Mouse (Mus musculus) midbrain, embryonic 16.5 days (tissue): ENCODE measurements around the gene Cdc37l1. TPM values are rescaled to one million over a fixed set of nuclear protein-coding genes. Genes with fewer than 3 reads are reported as not detected.
A peak's percentile ranks its signal among the peaks of the same experiment; 100 is the strongest.

Experiments used
- ATAC-seq: fragments of 200-750 bp; cut with Nextera tagmentation; 2 replicates; pipeline ENCODE4 v1.8.0; 2017; ENCODE audit warnings: moderate TSS enrichment
- H3K27ac ChIP-seq: fragments of 300-500 bp; sonication (generic); 2 replicates; pipeline ENCODE4 v1.5.1; 2014; ENCODE audit warnings: mild to moderate bottlenecking, low read length, mixed read lengths
- H3K27me3 ChIP-seq: fragments of 300-500 bp; sonication (generic); 2 replicates; pipeline ENCODE4 v1.6.1; 2014; ENCODE audit warnings: low read depth, low read length, mixed read lengths; ENCODE audit not compliant: control insufficient read depth, insufficient read depth
- H3K36me3 ChIP-seq: fragments of 300-500 bp; sonication (generic); 2 replicates; pipeline ENCODE4 v1.6.1; 2014; ENCODE audit warnings: mild to moderate bottlenecking, low read length, moderate library complexity, mixed read lengths; ENCODE audit not compliant: control insufficient read depth, insufficient read depth
- H3K4me1 ChIP-seq: fragments of 300-500 bp; sonication (generic); 2 replicates; pipeline ENCODE4 v1.6.1; 2014; ENCODE audit warnings: mild to moderate bottlenecking, low read length, mixed read lengths; ENCODE audit not compliant: control insufficient read depth, insufficient read depth
- H3K4me2 ChIP-seq: fragments of 300-500 bp; sonication (generic); 2 replicates; pipeline ENCODE4 v1.6.1; 2014; ENCODE audit warnings: mild to moderate bottlenecking, low read length, mixed read lengths
- H3K4me3 ChIP-seq: fragments of 300-500 bp; sonication (generic); 2 replicates; pipeline ENCODE4 v1.5.1; 2014; ENCODE audit warnings: low read depth, mild to moderate bottlenecking, low read length, moderate library complexity, mixed read lengths
- H3K9ac ChIP-seq: fragments of 300-500 bp; sonication (generic); 2 replicates; pipeline ENCODE4 v1.6.1; 2014; ENCODE audit warnings: low read depth, low read length, mixed read lengths
- H3K9me3 ChIP-seq: fragments of 300-500 bp; sonication (generic); replicated peaks from 2 replicates; pipeline ENCODE4 v1.6.1; 2014; ENCODE audit warnings: mild to moderate bottlenecking, low read length, mixed read lengths; ENCODE audit not compliant: control insufficient read depth, poor library complexity, severe bottlenecking
- WGBS: fragments of 180-500 bp; shearing (Covaris S2); extraction: QIAGEN DNeasy Blood & Tissue Kit; methylation state at CpG from one replicate; pipeline ENCODE4 v1.1.7; 2014; 5-methylcytosine and 5-hydroxymethylcytosine counted together
- polyA plus RNA-seq: library from polyadenylated mRNA; unstranded; fragments of >200 nt; fragmentation: Nextera tagmentation; extraction: Ambion mirVana; gene quantifications from 2 replicates; pipeline ENCODE4 v1.2.1, GENCODE M21; 2015

Gene Cdc37l1
- polyA plus RNA-seq, 1 experiment from 2014 or later = 48.9 TPM

- ATAC-seq = peak; percentile 93
- peaks cover 14% of the 10 kb centered on the region for H3K4me1 ChIP-seq
- no peaks in the 10 kb centered on the region for H3K27me3 ChIP-seq
- peak within 1 kb of the TSS; percentile 72 for H3K27ac ChIP-seq
- peak within 1 kb of the TSS; percentile 92 for H3K9ac ChIP-seq
- under 1% methylated on average over 52 of the region's 68 CpGs for WGBS
- H3K9me3 ChIP-seq = no peaks in the 10 kb centered on the region
- H3K4me2 ChIP-seq = peak within 1 kb of the TSS; percentile 82
- H3K4me3 ChIP-seq = peak within 1 kb of the TSS; percentile 88
- H3K36me3 ChIP-seq = no peaks in the 10 kb centered on the region
Observed at GRCm38 (mm10) chr19:29047334-29048170, 57.4 kb downstream of the Cdc37l1 start, which contains the start of gene Ak3. Gene Ak3, minus strand, starts transcription at chr19:29047961.

DNA sequence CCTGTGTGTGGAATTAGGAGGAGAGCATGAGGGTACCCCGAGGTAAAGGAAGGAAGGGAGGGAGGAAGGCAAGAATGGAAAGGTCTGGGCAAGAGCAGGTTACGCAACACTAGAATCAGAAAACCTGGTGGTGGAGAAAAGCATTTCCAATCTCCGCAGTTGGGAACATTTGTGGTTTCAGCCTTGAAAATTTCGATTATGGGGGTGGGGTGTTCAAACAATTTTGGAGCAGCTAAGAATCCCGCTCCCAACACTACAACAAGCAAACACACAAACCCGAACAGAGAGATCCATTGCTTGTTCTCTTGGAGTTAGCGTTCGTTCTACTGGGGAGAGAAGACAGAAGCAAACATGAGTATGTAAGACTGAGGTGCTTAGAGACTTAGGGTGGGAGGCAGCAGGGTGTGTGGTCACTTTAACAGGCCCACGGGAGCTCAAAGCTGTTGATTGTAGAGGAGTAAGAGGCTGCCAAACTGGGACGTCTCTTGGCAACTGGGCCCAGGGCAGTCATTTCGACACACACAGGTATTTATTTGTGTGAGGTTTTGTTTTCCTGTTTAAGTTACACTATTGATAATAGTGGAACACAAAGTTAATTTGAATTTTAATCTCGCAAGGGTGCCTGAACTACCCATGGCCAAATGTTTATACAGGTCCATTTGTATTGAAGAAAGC is 59.4 kb downstream of the Cdc37l1 start:
- 77% methylated on average over 12 of the region's 12 CpGs for WGBS
- H3K4me2 ChIP-seq = no peak overlapping the region
- H3K27ac ChIP-seq = no peak overlapping the region
- H3K36me3 ChIP-seq = no peaks in the 10 kb centered on the region
- H3K4me3 ChIP-seq = no peak overlapping the region
- no peak for ATAC-seq
- H3K4me1 ChIP-seq = peaks cover 9% of the 10 kb centered on the region
- H3K27me3 ChIP-seq = no peaks in the 10 kb centered on the region
- H3K9me3 ChIP-seq = no peaks in the 10 kb centered on the region
- H3K9ac ChIP-seq = no peak overlapping the region

- Histone ChIP-seq H3K9ac (no peak overlapping the region), H3K4me1 (peaks cover 5% of the 10 kb centered on the region), H3K27ac (no peak overlapping the region), H3K4me3 (no peak overlapping the region), H3K9me3 (no peaks in the 10 kb centered on the region), H3K27me3 (no peaks in the 10 kb centered on the region), H3K36me3 (no peaks in the 10 kb centered on the region), H3K4me2 (no peak overlapping the region)
- ATAC-seq = no peak
- WGBS = 84% methylated on average over 9 of the region's 9 CpGs
Observed at GRCm38 (mm10) chr19:29050186-29050980, 60.2 kb downstream of the Cdc37l1 start.

DNA sequence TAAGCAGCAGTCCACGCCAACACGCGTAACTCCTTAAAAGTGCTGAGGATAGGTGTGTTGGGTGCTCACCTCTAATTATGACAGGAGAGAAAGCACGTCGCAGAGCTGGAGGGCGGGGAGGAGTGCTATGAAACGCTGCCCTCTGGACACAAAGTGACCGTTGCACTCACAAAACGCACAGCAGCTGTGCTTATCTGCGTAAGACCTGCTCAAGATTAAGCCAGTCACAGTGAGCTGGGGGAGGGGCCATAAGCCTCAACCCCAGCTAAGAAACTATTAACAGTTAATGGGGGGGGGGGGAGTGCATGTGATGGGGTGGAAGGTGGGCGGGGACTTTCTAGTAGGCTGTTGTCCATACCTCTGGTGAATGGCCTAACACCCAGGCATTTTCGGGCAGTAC is 62.6 kb downstream of the Cdc37l1 start:
- Histone ChIP-seq H3K9ac (no peak overlapping the region), H3K4me2 (no peak overlapping the region), H3K4me1 (no peaks in the 10 kb centered on the region), H3K36me3 (no peaks in the 10 kb centered on the region), H3K27ac (no peak overlapping the region), H3K9me3 (no peaks in the 10 kb centered on the region), H3K4me3 (no peak overlapping the region), H3K27me3 (no peaks in the 10 kb centered on the region)
- ATAC-seq = no peak
- WGBS = 89% methylated on average over 12 of the region's 12 CpGs

DNA sequence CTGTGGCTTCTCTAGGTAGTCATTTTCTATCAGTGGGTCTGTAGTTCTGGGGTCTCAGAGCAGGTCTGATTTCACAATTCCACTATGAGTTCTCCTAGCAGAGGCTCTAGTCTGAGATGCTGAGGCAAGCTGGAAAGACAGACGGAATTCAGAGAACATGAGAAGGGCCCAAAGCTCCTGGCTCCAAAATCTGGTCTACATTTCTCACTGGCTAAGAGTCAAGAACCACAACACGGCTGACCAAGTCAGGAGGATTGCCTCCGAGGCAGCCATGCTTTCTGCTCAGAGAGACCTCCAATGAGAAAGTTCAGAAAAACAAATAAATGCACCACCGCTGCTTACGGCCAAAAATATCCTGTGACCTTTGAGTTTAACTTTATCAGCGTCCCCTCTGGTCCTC is 64.4 kb downstream of the Cdc37l1 start:
- no peak for ATAC-seq
- Histone ChIP-seq H3K9ac (no peak overlapping the region), H3K27ac (no peak overlapping the region), H3K4me2 (no peak overlapping the region), H3K9me3 (no peaks in the 10 kb centered on the region), H3K36me3 (no peaks in the 10 kb centered on the region), H3K27me3 (no peaks in the 10 kb centered on the region), H3K4me1 (no peaks in the 10 kb centered on the region), H3K4me3 (no peak overlapping the region)
- WGBS = 88% methylated on average over 6 of the region's 6 CpGs

DNA sequence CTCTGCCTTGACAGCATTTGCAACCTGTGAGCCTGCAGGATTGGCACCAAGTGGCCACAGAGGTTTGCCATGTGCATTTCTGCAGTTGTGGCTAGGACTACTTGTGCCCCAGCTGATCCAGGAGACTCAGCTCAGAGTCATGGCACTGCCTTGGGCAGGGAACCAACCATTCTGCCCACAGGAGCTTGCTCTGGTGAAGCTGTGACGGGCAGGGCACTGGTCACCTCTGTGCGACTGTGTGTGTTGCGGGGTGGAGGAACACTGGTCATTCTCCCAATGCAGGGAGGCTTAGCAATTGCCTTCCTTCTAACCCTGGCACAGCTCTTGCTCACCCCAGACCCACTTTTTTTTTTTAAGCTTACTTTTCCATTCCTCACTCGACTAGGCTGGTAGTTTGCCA is 65.3 kb downstream of the Cdc37l1 start:
- Histone ChIP-seq H3K4me2 (no peak overlapping the region), H3K9me3 (no peaks in the 10 kb centered on the region), H3K27ac (no peak overlapping the region), H3K4me1 (no peaks in the 10 kb centered on the region), H3K4me3 (no peak overlapping the region), H3K27me3 (no peaks in the 10 kb centered on the region), H3K36me3 (no peaks in the 10 kb centered on the region), H3K9ac (no peak overlapping the region)
- ATAC-seq = no peak
- WGBS = 87% methylated on average over 4 of the region's 4 CpGs

DNA sequence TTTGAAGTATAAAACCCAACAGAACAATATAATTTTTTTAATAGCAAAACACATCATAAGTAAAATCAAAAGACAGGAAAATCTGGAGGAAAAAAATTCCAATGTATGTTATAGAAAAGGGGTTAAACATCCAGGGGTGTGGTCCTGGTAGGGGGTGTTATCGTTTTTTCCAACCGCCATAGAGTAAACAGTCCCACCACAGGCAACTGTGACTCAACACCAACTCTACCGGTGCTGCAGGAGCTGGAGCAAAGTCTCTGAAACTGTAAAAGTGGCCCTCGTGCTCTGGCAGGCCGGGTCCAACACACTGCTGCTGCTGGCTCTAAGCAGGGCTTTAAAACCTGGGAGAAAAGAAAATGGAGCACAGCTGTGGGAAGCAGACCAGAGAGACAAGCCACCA is 68.6 kb downstream of the Cdc37l1 start:
- Histone ChIP-seq H3K27ac (no peak overlapping the region), H3K4me2 (no peak overlapping the region), H3K9ac (no peak overlapping the region), H3K4me1 (no peaks in the 10 kb centered on the region), H3K27me3 (no peaks in the 10 kb centered on the region), H3K36me3 (no peaks in the 10 kb centered on the region), H3K9me3 (no peaks in the 10 kb centered on the region), H3K4me3 (no peak overlapping the region)
- ATAC-seq = no peak
- WGBS = 91% methylated on average over 5 of the region's 5 CpGs

- Histone ChIP-seq H3K4me2 (no peak overlapping the region), H3K36me3 (no peaks in the 10 kb centered on the region), H3K4me1 (peaks cover 2% of the 10 kb centered on the region; the same call in 1 of the 2 replicates), H3K9me3 (no peaks in the 10 kb centered on the region), H3K27ac (no peak overlapping the region), H3K9ac (no peak overlapping the region), H3K4me3 (no peak overlapping the region), H3K27me3 (no peaks in the 10 kb centered on the region)
- no peak for ATAC-seq
- 84% methylated on average over 2 of the region's 2 CpGs for WGBS
Observed at GRCm38 (mm10) chr19:29059688-29060087, 69.5 kb downstream of the Cdc37l1 start.
